Mouse (Mus musculus) spleen, adult 2 months (tissue): ENCODE measurements at regions not wholly inside any gene's neighbourhood (a gene's known extent, or its start where the extent isn't known, plus 50 kb on each side); places are given as distances from the start of the nearest gene placed in this dataset.

Experiments
- DNase-seq, 2 experiments: peaks; one replicate each; pipeline versions ENCODE4 v3.0.0 to v3.0.0-alpha.2; 2012 to 2021; ENCODE audit warnings: low spot score in 2 of 2, low read depth in 1 of 2
- H3K27ac ChIP-seq: fragments of 200-500 bp; 2 replicates; pipeline ENCODE4 v1.5.1; 2012; ENCODE audit warnings: low read length, inconsistent platforms; ENCODE audit not compliant: insufficient read depth
- H3K27me3 ChIP-seq: fragments of 200-500 bp; 2 replicates; pipeline ENCODE4 v1.6.1; 2012; ENCODE audit warnings: mild to moderate bottlenecking, moderate library complexity, low read length, inconsistent platforms; ENCODE audit not compliant: control insufficient read depth, insufficient read depth
- H3K36me3 ChIP-seq: fragments of 200-500 bp; 2 replicates; pipeline ENCODE4 v1.6.1; 2012; ENCODE audit warnings: mild to moderate bottlenecking, low read length, inconsistent platforms; ENCODE audit not compliant: control insufficient read depth, insufficient read depth
- H3K4me1 ChIP-seq: fragments of 200-500 bp; 2 replicates; pipeline ENCODE4 v1.6.1; 2011; ENCODE audit warnings: inconsistent platforms; ENCODE audit not compliant: control insufficient read depth, insufficient read depth, insufficient read length
- H3K4me3 ChIP-seq: fragments of 200-500 bp; 2 replicates; pipeline ENCODE4 v1.5.1; 2011; ENCODE audit warnings: mild to moderate bottlenecking, inconsistent platforms; ENCODE audit not compliant: insufficient read depth, insufficient read length; ENCODE audit errors: extremely low read depth
- CTCF ChIP-seq: fragments of 200-500 bp; IDR thresholded peaks from 2 replicates; pipeline ENCODE4 v1.5.1; 2011; ENCODE audit warnings: mild to moderate bottlenecking, inconsistent platforms; ENCODE audit not compliant: insufficient read depth, insufficient read length, insufficient replicate concordance; ENCODE audit errors: extremely low read depth
- POLR2A ChIP-seq: fragments of 200-500 bp; IDR thresholded peaks from 2 replicates; pipeline ENCODE4 v1.6.1; 2011; ENCODE audit warnings: low read depth, low read length, inconsistent platforms
- WGBS: fragments of 180-500 bp; shearing (Covaris S2); methylation state at CpG from one replicate; pipeline ENCODE4 v1.1.7; 2018; 5-methylcytosine and 5-hydroxymethylcytosine counted together

- Histone ChIP-seq H3K4me3 (no peak overlapping the region), H3K36me3 (no peaks in the 10 kb centered on the region), H3K4me1 (no peaks in the 10 kb centered on the region), H3K27ac (no peak overlapping the region), H3K27me3 (no peaks in the 10 kb centered on the region)
- DNase-seq = no peak
- 85% methylated on average over 3 of the region's 3 CpGs for WGBS
- TF ChIP-seq CTCF (no peak), POLR2A (no peak)
Observed at GRCm38 (mm10) chr2:148264111-148264730, 130.9 kb upstream of the Sstr4 start.

- Histone ChIP-seq H3K27ac (no peak overlapping the region), H3K36me3 (no peaks in the 10 kb centered on the region), H3K27me3 (no peaks in the 10 kb centered on the region), H3K4me3 (no peak overlapping the region), H3K4me1 (no peaks in the 10 kb centered on the region)
- no peak for DNase-seq
- 85% methylated on average over 3 of the region's 3 CpGs for WGBS
- TF ChIP-seq POLR2A (no peak), CTCF (no peak)
Observed at GRCm38 (mm10) chr2:148279200-148279599, 115.9 kb upstream of the Sstr4 start.

GRCm38 (mm10) chr2:148290326-148290725 lies 104.8 kb upstream of the Sstr4 start:
- Histone ChIP-seq H3K4me1 (no peaks in the 10 kb centered on the region), H3K4me3 (no peak overlapping the region), H3K36me3 (no peaks in the 10 kb centered on the region), H3K27ac (no peak overlapping the region), H3K27me3 (no peaks in the 10 kb centered on the region)
- no peak for DNase-seq
- 68% methylated on average over 3 of the region's 3 CpGs for WGBS
- TF ChIP-seq POLR2A = no peak
- no peak for TF ChIP-seq CTCF

- no peaks in the 10 kb centered on the region for H3K4me1 ChIP-seq
- H3K27me3 ChIP-seq = no peaks in the 10 kb centered on the region
- no peak overlapping the region for H3K4me3 ChIP-seq
- H3K27ac ChIP-seq = no peak overlapping the region
- TF ChIP-seq POLR2A (no peak), CTCF (no peak)
- no peaks in the 10 kb centered on the region for H3K36me3 ChIP-seq
- 76% methylated on average over 5 of the region's 5 CpGs for WGBS
- DNase-seq = no peak
Observed at GRCm38 (mm10) chr2:148292442-148292841, 102.7 kb upstream of the Sstr4 start.

- 61% methylated on average over 2 of the region's 2 CpGs for WGBS
- DNase-seq = no peak
- no peak overlapping the region for H3K4me3 ChIP-seq
Observed at GRCm38 (mm10) chr2:148292895-148293294, 102.2 kb upstream of the Sstr4 start.

GRCm38 (mm10) chr2:148300879-148301278 lies 94.3 kb upstream of the Sstr4 start:
- no peak for DNase-seq

More at GRCm38 (mm10) chr2:148292895-148293294, 102.2 kb upstream of the Sstr4 start:
- H3K4me1 ChIP-seq = no peaks in the 10 kb centered on the region
- H3K27me3 ChIP-seq = no peaks in the 10 kb centered on the region
- TF ChIP-seq CTCF = no peak
- TF ChIP-seq POLR2A = no peak
- H3K36me3 ChIP-seq = no peaks in the 10 kb centered on the region
- H3K27ac ChIP-seq = no peak overlapping the region

GRCm38 (mm10) chr2:148312255-148312654 lies 82.9 kb upstream of the Sstr4 start:
- Histone ChIP-seq H3K27me3 (no peaks in the 10 kb centered on the region), H3K4me3 (no peak overlapping the region), H3K27ac (no peak overlapping the region), H3K4me1 (no peaks in the 10 kb centered on the region), H3K36me3 (no peaks in the 10 kb centered on the region)
- DNase-seq = no peak
- TF ChIP-seq CTCF (no peak), POLR2A (no peak)
- 83% methylated on average over 2 of the region's 2 CpGs for WGBS

More at GRCm38 (mm10) chr2:148300879-148301278, 94.3 kb upstream of the Sstr4 start:
- H3K27me3 ChIP-seq = no peaks in the 10 kb centered on the region
- TF ChIP-seq POLR2A = no peak
- no peak for TF ChIP-seq CTCF
- WGBS = 42% methylated on average over 2 of the region's 2 CpGs
- H3K27ac ChIP-seq = no peak overlapping the region
- no peaks in the 10 kb centered on the region for H3K4me1 ChIP-seq
- no peaks in the 10 kb centered on the region for H3K36me3 ChIP-seq
- H3K4me3 ChIP-seq = no peak overlapping the region
